Mouse (Mus musculus): ENCODE results near the gene Cpd. TPM values are rescaled to one million over a fixed set of nuclear protein-coding genes. Genes with fewer than 3 reads are reported as not detected.

Gene Cpd
- 31.9 TPM for polyA plus RNA-seq (2015; fragmentation: Illumina TruSeq; extraction: RNeasy Lipid Tissue Mini Kit (QIAGEN cat#74804); ENCODE audit: low read depth, low replicate concordance)

GRCm38 (mm10) chr11:76846878-76847222 lies at the start of gene Cpd:
Cpd (minus strand) TSS chr11:76847018.

GRCm38 (mm10) chr11:76763053-76763740 lies 83.6 kb downstream of the Cpd start, which contains the start of gene Gosr1:
Gosr1 (minus strand) TSS chr11:76763579.

Other genes starting within 250 kb of the Cpd start
- 261 TPM for gene Abr, start 224.7 kb downstream of the Cpd start, polyA plus RNA-seq (2015; fragmentation: Illumina TruSeq; extraction: RNeasy Lipid Tissue Mini Kit (QIAGEN cat#74804); ENCODE audit: low read depth, low replicate concordance)
- gene Bhlha9, start 174.5 kb downstream of the Cpd start, polyA plus RNA-seq (2015; fragmentation: Illumina TruSeq; extraction: RNeasy Lipid Tissue Mini Kit (QIAGEN cat#74804); ENCODE audit: low read depth, low replicate concordance): 1.8 TPM
- gene Trarg1, start 167.2 kb downstream of the Cpd start, polyA plus RNA-seq (2015; fragmentation: Illumina TruSeq; extraction: RNeasy Lipid Tissue Mini Kit (QIAGEN cat#74804); ENCODE audit: low read depth, low replicate concordance): 0.59 TPM
- gene Gosr1, start 83.4 kb downstream of the Cpd start, polyA plus RNA-seq (2015; fragmentation: Illumina TruSeq; extraction: RNeasy Lipid Tissue Mini Kit (QIAGEN cat#74804); ENCODE audit: low read depth, low replicate concordance): 25.1 TPM
- not detected for gene Tmigd1, start 55.1 kb upstream of the Cpd start, polyA plus RNA-seq (2015; fragmentation: Illumina TruSeq; extraction: RNeasy Lipid Tissue Mini Kit (QIAGEN cat#74804); ENCODE audit: low read depth, low replicate concordance)
- 60.7 TPM for gene Blmh, start 77.8 kb upstream of the Cpd start, polyA plus RNA-seq (2015; fragmentation: Illumina TruSeq; extraction: RNeasy Lipid Tissue Mini Kit (QIAGEN cat#74804); ENCODE audit: low read depth, low replicate concordance)
- 7.6 TPM for gene Slc6a4, start 151.6 kb upstream of the Cpd start, polyA plus RNA-seq (2015; fragmentation: Illumina TruSeq; extraction: RNeasy Lipid Tissue Mini Kit (QIAGEN cat#74804); ENCODE audit: low read depth, low replicate concordance)
- 13.8 TPM for gene Nsrp1, start 231.4 kb upstream of the Cpd start, polyA plus RNA-seq (2015; fragmentation: Illumina TruSeq; extraction: RNeasy Lipid Tissue Mini Kit (QIAGEN cat#74804); ENCODE audit: low read depth, low replicate concordance)

Measured in brain, adult 10 weeks (tissue).